ENCODE assay signal across 26 mouse cellular contexts in the genomic region with DNA sequence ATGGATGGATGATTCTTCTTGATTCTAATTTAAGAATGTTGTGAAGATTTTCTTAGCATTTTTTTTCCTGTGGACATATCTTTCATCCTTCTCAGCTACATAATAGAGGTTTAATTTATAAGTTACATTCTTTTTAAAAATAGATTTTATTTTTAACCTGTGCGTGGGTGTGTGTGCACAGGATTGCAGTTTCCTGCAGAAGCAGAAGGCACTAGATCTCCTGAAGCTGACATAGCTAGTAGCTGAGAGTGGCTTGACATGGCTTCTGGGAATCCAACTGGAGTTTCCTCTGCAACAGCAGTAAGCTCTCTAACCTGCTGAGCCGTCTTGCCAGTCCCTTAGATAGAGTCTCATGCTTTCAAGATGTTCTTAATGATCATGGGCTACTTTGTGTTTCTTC.
DNase-seq lines count a peak whose midpoint lies in the region; ATAC-seq and TF ChIP-seq lines count a peak whose summit lies in the region.
"Had no signal": no experiment of that assay in that cellular context is flagged by ENCODE, and none has a peak within 500 bp of the region (broad histone marks: within the 10 kb centered on the region; RNA-seq: fewer than 3 reads in every experiment).

No protein-coding gene starts in this region.

- DNase-seq in frontal cortex, postnatal 25 days (ENCODE audit: low spot score in 2 of 2): no peak
- no peak for DNase-seq in left cerebral cortex, adult 2 months (ENCODE audit: extremely low spot score in 1 of 2, low spot score in 2 of 2)
- DNase-seq in left cerebral cortex, postnatal 4 days: no peak
- DNase-seq: adrenal gland, adult 8-10 months; adrenal gland, postnatal 14 days; adrenal gland, postnatal 36 days; B cell, adult 2 months; cerebellum, adult 11 months; cerebellum, adult 18-20 months; cerebellum, adult 8-10 months; cerebellum, adult 9-11 months; cerebellum, postnatal 14 days; cerebellum, postnatal 36 days; embryo, embryonic 11 days had no signal

- peak; percentile 97 for ATAC-seq in frontal cortex, adult (ENCODE audit: low TSS enrichment)
- ATAC-seq in megakaryocyte progenitor cell, adult 5-6 weeks (replicated peaks; ENCODE audit: poor library complexity): no peak
- ATAC-seq: activated CD4-positive, CD25-positive, alpha-beta regulatory T cell, adult 4 months; CD4-positive, CD25-positive, alpha-beta regulatory T cell, adult 4 months; forebrain, embryonic 14.5 days; forebrain, embryonic 16.5 days; Patski had no signal

- no peak for TF ChIP-seq CTCF in left cerebral cortex, adult 2 months (IDR thresholded peaks at IDR 0.05)

- intact Hi-C loops in left cerebral cortex, adult 2 months (cut with DNase I): no loop called here
- intact Hi-C loops in left cerebral cortex, postnatal 4 days (cut with DNase I): no loop called here

- H3K27ac ChIP-seq in left cerebral cortex, adult 2 months: 0 out of 2 replicates have a peak overlapping the region, but pooled peaks have one; percentile 44
- H3K27ac ChIP-seq: embryonic facial prominence, embryonic 13.5 days; embryonic facial prominence, embryonic 15.5 days; forebrain, embryonic 10.5 days; forebrain, embryonic 12.5 days had no signal

- H3K4me3 ChIP-seq in left cerebral cortex, adult 2 months: no peak overlapping the region
- H3K4me3 ChIP-seq: embryonic facial prominence, embryonic 13.5 days; embryonic facial prominence, embryonic 15.5 days; erythroblast, embryonic 14.5 days; forebrain, embryonic 10.5 days; forebrain, embryonic 12.5 days had no signal
